Mouse (Mus musculus): Measurements from ENCODE around the gene Arnt2. TPM values are rescaled to one million over a fixed set of nuclear protein-coding genes. Genes with fewer than 3 reads are reported as not detected.

Arnt2 gene
- total RNA-seq (2023) = 1 to 10 TPM in 1 of 2 experiments, under 1 TPM in 1; 0.21 to 1.3 TPM

DNA sequence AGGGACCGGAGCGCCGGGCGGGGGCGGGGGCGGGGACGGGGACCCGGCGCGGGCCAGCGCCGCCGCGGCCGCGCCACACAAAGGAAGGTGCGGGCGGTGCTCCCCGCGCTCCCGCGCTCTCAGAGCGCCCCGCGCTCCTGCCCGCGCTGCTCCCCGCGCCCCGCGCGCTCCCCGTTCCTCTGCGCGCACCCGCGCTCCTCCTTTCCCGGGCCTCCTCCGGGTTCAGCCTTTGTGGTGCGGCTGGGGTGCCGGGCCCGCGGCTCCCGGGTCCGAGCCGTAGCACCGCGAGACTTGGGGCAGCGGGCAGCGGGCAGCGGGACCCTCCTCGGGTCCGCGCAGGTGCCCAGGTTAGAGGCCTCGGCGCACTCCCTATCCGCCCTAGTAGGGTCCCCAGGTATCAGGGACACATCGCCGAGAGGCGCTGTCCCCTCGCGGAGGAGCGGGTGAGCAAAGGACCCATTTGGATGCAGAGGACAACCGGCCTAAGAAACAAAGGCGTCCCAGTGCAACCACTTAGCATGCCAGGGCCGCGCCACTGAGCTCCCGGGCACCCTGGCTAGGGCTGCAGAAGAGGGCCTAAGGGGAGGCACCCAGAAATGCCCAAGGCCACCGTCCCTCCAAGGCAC lies at the start of gene Arnt2:
Gene Arnt2, minus strand, starts transcription at position 281 of the 626 bp plus-strand sequence.

Other genes starting within 250 kb of the Arnt2 start
- gene Gm2115, start 118.8 kb upstream of the Arnt2 start, total RNA-seq (2023) = not detected
- gene Fah, start 196.5 kb upstream of the Arnt2 start, total RNA-seq (2023) = 1 to 10 TPM; 1.3 to 2.9 TPM

Data from monocyte, adult 59 days (primary cell).